Mouse (Mus musculus) adrenal gland (tissue): ENCODE measurements around the gene Coq10b.

Experiments used
- intact Hi-C: fragments of 180-260 bp; cut with DNase I; formaldehyde crosslinking; loops from one replicate; pipeline ENCODE4 v1.15.1; 2025
- long read RNA-seq, 2 experiments: library from polyadenylated mRNA; unstranded; transcript quantifications; one replicate each; pipeline ENCODE4 v2.0.0; 2020; ENCODE audit warnings: borderline replicate concordance in 1 of 2; ENCODE audit not compliant: insufficient replicate concordance in 1 of 2

The Coq10b gene
- long read RNA-seq, experiment 1, transcript Coq10b-201 (5 exons, 1,733 nt), result major isoform, 65 of 72 reads
- long read RNA-seq, experiment 1, partial matches to known transcripts, result 0 of 72 reads
- long read RNA-seq, experiment 1, other reads (novel, unspliced or antisense), result 2 of 72 reads
- long read RNA-seq, experiment 2, transcript Coq10b-201 (5 exons, 1,733 nt), result major isoform, 116 of 130 reads
- long read RNA-seq, experiment 2, partial matches to known transcripts, result 5 of 130 reads
- long read RNA-seq, experiment 2, other reads (novel, unspliced or antisense), result 2 of 130 reads

DNA sequence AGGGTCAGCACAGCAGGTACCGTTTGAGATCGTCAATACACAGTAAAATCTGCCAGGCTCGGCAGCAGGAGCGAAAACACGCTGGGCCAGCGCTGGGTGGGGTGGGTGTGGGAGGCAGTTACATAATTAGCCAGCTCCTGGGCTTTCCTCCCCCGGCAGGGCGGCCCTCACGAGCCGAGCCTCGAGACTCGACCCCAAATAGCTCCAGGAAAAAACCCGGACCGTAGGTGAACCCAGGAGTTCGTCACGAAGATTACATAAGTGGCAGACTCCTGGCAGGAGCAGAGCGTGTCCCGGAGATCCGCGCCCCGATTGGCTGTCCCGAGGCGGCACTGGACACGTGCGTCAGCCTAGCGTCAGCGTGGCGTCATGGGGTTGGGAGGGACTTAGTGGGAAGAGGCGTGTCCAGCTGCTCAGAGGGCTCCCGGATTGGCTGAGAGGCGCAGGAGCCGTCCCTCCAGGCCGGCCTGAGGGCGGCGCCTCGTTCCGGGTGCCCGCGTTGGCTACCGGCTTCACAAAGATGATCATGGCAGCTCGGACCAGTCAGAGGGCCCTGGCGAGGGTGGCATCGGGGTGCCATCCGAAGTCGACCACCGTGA, at the start of gene Coq10b:
Coq10b (plus strand) TSS at position 416 of the 599 bp plus-strand sequence.
- intact Hi-C loops, result no loop called here

DNA sequence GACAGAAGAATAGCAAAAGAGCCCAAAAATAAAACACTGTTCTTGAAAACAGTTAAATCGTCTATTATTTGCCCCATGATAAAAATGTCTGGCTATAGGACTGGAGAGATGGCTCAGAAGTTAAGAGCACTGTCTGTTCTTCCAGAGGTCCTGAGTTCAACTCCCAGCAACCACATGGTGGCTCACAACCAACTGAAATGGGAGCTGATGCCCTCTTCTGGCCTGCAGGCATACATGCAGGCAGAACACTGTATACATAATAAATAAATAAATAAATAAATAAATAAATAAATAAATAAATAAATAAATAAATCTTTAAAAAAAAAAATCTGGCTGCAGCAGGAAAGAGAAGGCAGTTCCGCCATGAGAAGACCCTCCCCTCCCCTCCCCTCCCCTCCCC, 44.3 kb upstream of the Coq10b start:
- intact Hi-C loops, result loop anchor here (10.0 kb wide), 1 partner anchor 146 kb away; no protein-coding TSS in a partner anchor

DNA sequence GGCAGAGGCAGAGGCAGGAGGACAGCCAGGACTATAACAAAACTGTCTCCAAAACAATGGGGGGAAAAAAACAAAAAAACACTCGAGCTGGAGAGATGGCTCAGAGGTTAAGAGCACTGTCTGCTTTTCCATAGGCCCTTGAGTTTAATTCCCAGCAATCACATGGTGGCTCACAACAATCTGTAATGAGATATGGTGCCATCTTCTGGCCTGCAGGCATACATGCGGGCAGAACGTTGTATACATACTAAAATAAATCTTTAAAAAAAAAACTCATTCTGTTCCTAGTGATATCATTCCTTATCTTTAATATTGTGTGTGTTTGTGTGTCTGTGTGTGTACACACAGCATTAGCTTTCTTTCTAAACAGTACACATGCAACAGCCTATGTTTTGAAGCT, 40.1 kb upstream of the Coq10b start:
- intact Hi-C loops, result loop anchor here (5.0 kb wide), 1 partner anchor 65 kb away; no protein-coding TSS in a partner anchor

DNA sequence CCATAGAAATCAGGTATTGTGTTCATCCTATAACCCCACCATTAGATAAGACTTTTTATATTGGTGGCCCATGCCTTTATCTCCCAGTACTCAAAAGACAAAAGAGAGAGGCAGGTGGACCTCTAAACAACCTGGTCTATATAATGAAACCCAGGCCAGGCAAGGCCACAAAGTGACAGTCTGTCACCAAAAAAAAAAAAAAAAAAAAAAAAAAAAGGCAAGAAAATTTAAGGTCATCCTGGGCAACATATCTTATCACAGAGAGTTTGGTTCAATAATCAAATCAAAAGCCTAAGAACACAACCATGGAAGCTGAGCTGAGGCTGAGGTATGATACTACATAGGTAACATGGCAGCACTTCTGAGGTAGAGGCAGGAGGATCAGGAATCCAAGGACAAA, 30.7 kb upstream of the Coq10b start:
- intact Hi-C loops, result no loop called here

DNA sequence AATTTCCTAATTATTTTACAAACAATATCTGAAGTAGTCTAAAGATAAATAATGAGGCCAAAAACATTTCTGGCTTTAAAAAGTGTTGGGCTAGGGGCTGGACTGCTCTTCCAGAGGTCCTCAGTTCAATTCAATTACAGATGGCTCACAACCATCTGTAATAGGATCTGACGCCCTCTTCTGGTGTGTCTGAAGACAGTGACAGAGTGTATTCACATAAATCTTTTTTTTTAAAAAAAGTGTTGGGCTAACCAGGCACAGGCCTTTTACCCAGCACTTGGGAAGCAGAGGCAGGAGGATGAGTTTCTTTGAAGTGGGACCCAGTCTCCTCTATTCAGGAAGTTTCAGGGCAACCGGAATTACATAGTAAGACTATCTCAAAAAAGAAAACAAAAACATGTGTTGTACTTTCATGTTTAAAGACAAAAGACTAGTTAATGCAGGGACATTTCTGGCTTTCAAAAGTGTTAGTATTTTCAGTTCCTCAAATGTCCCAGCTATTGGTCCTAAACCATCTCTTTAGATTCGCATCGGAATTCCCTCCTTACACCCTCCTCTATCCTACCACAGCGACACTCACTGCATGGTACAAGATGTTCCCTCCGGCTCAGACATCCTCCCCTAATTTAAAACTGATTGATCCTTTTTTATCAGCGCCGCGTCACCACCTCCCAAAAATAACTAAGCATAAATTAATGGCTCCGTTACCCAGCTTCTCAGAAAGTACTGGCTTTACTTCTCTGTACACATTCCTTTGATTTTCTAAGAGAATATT, 26.7 kb upstream of the Coq10b start:
- intact Hi-C loops, result no loop called here

DNA sequence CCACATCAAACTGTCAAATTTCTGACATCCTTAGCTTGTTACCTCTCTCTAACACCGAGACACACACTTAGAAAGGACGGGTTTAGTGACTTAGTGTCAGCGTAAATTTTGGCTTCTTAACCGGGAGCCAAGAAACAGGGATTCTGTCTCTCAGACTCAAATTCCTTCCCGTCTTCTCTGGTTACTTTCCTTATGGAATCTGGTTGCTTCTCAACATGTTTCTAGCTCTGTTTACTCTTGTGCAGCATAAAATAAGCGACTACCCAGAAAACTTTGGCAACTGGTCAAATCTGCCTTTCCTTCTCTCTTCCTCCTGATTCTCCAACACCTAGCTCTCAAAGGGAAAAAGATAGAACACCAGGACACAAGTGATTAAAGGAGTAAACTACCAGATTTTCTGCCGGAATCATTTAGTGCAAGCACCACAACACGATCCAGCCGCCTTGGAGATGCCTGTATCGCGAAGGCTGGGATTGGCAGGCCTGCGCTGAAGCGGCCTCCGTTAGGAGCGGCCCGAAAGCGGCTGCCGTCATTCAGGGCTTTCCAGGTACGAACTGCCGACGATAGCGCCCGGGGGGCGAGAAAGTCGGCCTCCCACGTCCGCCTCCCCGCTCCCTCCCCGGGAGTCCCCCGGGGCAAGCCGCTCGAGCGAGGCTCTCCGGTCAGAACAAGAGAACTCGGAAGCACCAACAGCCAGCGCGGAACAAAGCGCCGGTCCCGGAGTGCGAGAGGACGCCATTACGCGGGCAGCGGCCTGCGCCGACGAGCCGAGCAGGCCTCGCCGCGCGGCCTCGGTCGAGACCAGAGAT, 25.9 kb upstream of the Coq10b start:
- intact Hi-C loops, result no loop called here

DNA sequence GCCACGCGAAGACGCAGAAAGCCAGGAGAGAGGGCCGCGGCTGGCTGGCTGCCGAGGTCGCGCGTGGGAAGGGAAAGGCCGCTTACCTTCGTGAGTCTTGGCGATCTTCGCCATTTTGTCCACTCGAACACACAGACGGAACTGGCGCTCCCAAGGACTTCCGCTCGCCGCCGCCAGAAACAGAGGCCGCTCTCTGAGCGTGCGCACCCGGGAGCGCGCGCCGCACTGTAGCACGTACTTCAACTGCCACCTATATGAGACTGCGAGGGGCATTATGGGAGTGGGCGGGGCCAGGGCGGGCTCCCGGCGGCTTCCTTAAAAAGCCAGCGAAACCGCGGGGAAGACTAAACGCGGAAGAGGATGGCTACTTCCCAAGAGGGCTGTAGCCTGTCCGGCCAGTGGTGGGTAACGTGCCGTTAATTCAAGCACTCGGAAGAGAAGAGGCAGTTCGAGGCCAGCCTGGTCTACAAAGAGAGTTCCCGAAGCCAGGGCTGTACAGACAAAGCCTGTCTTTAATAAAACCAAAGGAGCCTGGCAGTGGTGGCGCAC, 25.2 kb upstream of the Coq10b start, which contains the start of gene Sf3b1:
Sf3b1 (minus strand) TSS at position 229 of the 549 bp plus-strand sequence.
- intact Hi-C loops, result no loop called here

DNA sequence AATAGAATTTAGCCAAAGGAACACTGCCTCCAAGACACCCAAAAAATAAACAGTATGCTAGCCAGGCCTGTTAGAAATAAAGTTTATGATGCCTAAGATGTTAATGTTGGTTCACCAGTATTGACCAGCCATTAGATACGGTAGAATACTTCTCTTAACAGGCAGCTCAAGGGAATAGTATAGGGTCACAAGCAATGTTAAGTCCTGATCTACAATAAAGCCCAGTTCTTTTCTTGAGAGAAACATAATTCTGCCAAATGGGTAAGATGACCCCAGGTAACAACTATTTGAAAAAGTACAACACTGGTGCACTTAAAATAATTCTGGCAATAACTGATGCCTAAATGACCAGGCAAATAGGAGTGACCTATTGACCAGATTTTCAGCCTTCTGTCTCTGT, 24.6 kb upstream of the Coq10b start:
- intact Hi-C loops, result no loop called here

DNA sequence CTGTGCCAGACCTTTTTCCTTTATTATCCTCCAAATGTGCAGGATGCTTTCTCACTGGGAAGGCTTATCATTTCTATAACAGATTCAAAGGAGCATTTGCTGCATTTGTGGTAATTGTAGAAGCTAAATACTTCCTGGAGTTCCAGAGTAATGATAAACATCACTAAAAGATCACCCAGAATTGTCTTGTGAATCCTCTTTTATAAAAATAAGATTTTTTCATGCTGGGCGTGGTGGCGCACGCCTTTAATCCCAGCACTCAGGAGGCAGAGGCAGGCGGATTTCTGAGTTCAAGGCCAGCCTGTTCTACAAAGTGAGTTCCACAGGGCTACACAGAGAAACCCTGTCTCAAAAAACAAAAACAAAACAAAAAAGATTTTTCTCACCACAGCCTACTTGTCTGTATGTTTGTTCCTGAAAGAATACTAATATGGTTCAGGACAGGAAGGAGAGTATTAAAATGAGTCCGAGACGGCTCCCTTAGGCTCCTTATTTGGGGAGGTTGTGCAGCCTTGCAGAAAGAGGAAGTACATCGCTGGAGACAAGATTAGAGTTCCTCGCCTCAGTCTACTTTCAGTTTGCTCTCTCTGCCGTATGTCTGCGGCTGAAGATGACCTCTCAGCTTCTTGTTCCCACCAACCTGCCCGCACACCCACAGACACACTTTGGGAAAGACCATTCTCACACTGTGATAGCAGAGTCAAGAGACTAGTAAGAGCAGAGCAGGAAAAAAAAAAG, 23.9 kb upstream of the Coq10b start:
- intact Hi-C loops, result no loop called here

DNA sequence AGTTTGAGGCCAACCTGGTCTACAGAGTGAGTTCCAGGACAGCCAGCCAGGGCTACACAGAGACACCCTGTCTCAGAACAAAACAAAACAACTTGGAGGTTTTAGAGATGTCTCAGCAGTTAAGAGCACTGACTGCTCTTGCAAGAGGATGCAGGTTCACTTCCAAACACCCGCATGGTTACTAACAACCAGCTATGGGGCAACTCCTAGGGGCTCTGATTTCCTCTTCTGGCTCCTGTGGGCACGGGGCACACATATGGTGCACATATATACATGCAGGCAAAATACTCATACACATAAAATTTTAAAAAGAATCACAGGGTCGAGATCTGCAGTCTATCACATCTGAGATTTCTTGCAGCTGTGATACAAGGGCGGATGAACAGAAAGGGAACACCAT, 23.1 kb upstream of the Coq10b start:
- intact Hi-C loops, result no loop called here

DNA sequence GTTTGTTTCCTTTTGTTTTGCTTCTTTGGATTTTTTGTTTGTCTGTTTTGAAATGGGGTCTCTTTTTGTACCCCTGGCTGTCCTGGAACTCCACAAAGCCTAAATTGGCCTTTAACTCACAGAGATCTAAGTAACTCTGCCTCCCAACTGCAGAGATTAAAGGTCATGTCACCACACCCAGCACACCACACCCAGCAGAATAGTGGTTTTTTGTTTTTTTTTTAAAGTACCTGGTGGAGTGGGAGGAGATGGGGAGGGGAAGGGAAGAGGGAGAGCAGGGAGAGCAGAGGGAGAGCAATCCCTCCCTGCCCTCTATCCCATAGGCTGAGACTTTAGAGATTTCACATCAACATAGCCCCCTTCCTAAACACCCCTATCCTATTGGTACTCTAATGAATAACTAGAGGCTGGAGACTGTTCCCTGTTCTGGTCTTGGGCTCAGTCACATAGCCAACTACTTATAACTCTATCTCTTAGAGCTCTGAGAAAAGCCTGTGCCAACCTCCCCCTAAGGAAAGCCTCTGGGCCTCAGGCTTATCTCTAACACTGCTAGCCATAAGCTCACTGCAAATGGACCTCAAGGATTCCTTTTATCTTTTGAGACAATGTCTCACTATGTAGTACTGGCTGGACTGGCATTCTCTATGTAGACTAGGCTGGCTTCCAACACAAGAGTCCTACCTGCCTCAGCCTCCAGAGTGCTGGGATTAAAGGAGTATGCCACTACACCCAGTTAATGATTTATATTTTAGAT, 21.4 kb upstream of the Coq10b start:
- intact Hi-C loops, result no loop called here

DNA sequence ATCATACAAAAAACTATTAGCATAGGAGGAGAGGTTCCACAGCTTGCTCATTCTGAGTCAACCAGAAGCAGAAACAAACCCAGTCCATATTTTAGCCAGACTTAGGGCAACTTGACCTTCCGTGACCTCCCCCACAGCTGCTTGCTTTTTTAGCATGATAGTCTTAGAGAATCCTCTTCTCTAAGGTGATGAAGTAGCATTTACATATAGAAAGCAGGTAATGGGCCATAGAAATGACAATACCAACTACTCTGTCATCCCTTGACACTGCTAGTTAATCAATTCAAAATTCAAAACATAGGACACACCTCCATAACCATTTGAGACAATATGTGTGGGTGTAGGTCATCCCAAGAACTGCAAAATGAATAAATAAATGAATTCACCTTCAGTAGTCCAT, 12.6 kb upstream of the Coq10b start:
- intact Hi-C loops, result no loop called here

DNA sequence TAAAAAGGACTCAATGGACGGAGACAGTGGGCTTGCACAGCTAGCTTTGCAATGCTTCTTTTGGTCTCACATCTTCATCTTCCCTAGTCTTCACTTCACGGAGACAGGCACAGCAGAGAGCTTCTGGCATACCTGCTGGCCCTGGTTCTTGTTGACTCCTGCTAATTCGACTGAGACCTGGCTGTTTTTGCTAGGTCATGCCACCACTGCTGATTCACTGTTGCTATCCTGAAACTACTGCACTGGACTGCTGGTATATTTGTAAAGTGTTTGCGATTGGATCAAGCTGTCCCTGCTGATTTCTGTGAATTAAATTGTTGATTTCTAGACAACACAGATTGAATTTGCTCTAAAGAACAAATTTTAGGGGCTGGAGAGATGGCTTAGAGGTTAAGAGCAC, 10.9 kb upstream of the Coq10b start:
- intact Hi-C loops, result no loop called here

DNA sequence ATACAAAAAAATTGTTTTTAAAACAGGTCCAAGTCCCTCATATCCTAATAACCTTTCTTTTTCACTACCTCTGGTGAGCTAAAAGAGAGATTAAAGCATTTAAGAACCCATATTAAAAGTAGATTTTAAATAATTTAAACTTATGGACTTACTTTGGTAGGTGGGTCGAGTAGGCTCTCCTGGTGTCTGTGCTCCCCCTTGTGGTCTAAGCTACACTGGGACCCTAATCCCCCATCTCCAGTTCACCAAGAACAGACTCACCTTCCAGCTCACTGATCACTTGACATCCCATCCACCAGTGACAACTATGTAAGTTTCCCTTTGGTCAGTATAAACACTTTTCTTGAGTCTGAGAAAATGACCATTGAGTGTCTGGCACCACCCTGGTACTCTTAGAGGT, 10.3 kb upstream of the Coq10b start:
- intact Hi-C loops, result no loop called here

DNA sequence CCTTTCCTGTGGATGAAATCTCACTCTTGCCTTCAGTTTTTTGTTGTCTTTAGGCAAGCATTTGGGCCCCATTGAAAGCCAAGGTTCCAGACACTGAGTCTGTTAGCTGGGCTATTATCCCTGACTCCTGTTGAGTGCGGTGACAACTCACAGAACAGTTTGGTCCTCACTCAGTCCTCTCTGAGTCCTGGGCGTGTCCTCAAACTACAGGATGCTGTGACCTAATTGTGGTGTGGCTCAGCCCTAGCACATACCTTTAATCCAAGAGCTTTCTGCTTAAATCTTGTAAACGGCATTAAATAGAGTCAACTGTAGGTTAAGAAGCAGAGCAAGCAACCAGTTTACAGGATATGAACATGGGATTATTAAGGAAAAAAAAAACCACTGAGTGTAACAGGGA, 9.4 kb upstream of the Coq10b start:
- intact Hi-C loops, result no loop called here

DNA sequence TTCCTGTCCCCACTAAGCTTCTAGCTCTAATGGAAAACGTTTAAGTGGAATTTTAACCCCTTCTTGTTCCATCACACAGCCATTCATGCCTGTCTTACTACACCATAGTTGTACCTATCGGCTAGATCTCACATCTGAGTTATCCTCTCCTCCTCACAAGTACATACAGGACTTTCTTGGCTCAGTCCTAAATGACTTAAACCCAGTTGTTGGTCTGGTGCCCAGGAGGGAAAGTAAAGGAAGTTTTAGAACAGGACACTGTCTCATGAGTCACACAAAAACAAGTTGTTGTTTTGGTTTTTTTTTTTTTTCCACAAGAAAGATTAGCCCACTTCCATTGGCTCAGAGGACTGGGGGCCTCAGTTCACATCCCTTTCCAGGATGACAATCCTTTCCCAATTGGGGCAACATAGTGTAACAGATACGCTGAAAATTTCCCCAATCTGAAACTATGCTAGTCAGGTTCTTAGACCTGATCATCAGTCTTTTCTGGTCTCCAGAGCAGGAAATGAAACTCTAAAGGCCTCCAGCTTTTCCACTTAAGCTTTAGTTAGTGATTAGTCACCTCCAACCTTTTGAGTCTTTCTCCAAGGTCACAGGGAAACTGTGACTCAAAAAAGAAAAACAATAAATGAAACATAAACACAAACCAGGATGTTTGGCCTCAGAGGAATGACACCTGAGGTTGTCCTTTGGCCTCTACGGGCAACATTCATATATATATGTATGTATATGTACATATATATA, 3.6 kb upstream of the Coq10b start:
- intact Hi-C loops, result no loop called here

DNA sequence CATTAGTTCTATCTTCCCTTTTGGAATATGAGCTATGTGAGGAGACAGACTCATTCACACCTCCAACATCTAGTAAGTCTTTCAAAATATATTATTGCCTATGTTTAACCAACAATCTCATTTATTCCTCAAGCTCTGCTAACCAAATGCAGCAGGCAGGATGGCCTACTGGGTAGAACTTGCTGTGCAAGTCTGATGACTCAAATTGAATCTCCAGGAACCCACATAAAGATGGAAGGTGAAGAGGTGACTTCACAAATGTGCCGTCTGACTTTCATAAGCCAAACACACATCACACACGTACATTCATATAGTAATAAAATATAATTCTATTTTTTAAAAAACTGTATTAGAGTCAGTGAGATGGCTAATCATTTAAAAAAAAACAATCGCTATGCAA, 899 bp upstream of the Coq10b start:
- intact Hi-C loops, result no loop called here

DNA sequence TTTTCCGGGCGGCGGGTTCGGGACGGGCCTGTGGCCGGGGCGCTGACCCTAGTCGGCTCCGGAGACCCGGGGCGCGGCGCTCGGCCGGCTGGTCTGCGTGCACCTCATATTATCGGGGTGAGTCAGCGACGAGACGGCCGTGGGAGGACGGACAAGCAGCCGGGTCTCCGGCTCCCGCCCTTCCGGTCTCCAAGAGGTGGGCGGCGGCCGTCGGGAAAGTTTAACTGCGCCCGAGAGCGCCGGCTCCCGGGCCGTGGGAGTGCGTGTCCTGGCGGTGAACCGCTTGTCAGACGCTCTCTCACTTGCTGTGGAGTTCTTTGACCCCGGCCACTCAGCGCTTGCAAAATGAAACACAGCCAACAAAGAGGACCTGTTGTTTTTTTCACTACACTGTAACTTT, 435 bp downstream of the Coq10b start:
- intact Hi-C loops, result no loop called here

DNA sequence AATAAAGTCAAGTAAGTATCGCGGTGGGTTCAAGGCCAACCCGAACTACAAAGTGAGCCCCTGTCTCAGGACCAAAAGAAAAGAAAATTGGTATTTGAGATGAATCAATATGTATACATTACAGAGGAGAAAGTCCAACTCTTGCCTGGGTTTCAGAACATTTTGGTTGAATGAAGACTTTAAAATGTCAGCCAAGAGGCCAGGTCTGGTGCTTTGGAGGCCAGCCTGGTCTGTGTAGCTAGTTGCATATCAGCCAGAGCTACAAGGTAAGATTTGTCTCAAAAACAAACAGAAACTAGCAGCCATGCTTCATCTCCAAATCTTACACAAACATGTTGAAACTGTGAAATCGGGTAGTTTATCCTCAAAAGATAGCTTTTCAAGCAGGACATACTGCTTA, 1.0 kb downstream of the Coq10b start:
- intact Hi-C loops, result no loop called here
